Mouse (Mus musculus): ENCODE measurements around the gene Ap3s2. TPM values are rescaled to one million over a fixed set of nuclear protein-coding genes. Genes with fewer than 3 reads are reported as not detected.

Ap3s2 gene
- polyA plus RNA-seq, 1 experiment from 2014 or later, result 11.8 TPM

DNA sequence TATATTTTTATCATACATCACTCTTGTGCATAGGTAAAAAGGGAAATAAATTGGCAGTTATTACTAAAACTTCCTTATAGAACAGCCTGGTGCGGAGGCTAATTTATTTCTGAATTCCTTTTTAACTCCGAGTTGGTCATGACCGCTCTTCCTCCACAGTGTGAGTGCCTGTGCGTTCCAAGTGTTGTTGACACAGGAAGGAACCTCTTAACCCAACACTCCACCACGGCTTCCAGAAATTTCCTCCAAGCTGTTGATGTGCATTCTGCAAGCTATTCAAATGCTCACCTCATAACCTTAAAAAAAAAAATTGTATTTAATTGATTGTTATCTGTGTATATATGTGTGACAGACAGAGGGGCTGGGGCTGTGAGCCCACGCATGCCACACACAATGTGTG lies 29.8 kb upstream of the Ap3s2 start:
- 25% methylated on average over 6 of the region's 6 CpGs for WGBS
- no peak overlapping the region for H3K4me3 ChIP-seq (ENCODE audit: low read depth, low read length)
- TF ChIP-seq EP300 (IDR thresholded peaks at IDR 0.05) (no peak), CTCF (IDR thresholded peaks at IDR 0.05) (no peak)
- ATAC-seq (peak; percentile 73), DNase-seq (ENCODE audit: low spot score) (peak; percentile 68)
- H3K27ac ChIP-seq (ENCODE audit: low read length), result no peak overlapping the region
- no peak overlapping the region for H3K4me2 ChIP-seq (replicated peaks; ENCODE audit: low read depth, low read length)
- no peak overlapping the region for H3K9ac ChIP-seq (replicated peaks; ENCODE audit: low read depth)
- H3K4me1 ChIP-seq (ENCODE audit: insufficient read depth, low read depth, low read length), result no peaks in the 10 kb centered on the region; the same call in 1 of the 2 replicates
- H3K36me3 ChIP-seq (ENCODE audit: insufficient read depth, low read length), result no peaks in the 10 kb centered on the region
- H3K9me3 ChIP-seq (ENCODE audit: low read length), result no peaks in the 10 kb centered on the region
- no peaks in the 10 kb centered on the region for H3K27me3 ChIP-seq (replicated peaks; ENCODE audit: insufficient read depth, low read length)

- DNase-seq (ENCODE audit: low spot score) (peak; percentile 79), ATAC-seq (peak; percentile 84)
- H3K4me3 ChIP-seq (ENCODE audit: low read depth, low read length), result peak overlapping the region; percentile 54
- H3K36me3 ChIP-seq (ENCODE audit: insufficient read depth, low read length), result no peaks in the 10 kb centered on the region
- H3K27me3 ChIP-seq (replicated peaks; ENCODE audit: insufficient read depth, low read length), result no peaks in the 10 kb centered on the region
- 12% methylated on average over 19 of the region's 19 CpGs for WGBS
- H3K27ac ChIP-seq (ENCODE audit: low read length), result peak overlapping the region; percentile 66
- TF ChIP-seq CTCF (IDR thresholded peaks at IDR 0.05) (no peak), EP300 (IDR thresholded peaks at IDR 0.05) (peak; percentile 34; the same call in 1 of the 2 replicates)
- H3K9me3 ChIP-seq (ENCODE audit: low read length), result no peaks in the 10 kb centered on the region
- H3K4me1 ChIP-seq (ENCODE audit: insufficient read depth, low read depth, low read length), result peaks cover 3% of the 10 kb centered on the region; the same call in 1 of the 2 replicates
- peak overlapping the region; percentile 47 for H3K9ac ChIP-seq (replicated peaks; ENCODE audit: low read depth)
- H3K4me2 ChIP-seq (replicated peaks; ENCODE audit: low read depth, low read length), result peak overlapping the region; percentile 69
Observed at GRCm38 (mm10) chr7:79935511-79936205, 15.2 kb upstream of the Ap3s2 start.

DNA sequence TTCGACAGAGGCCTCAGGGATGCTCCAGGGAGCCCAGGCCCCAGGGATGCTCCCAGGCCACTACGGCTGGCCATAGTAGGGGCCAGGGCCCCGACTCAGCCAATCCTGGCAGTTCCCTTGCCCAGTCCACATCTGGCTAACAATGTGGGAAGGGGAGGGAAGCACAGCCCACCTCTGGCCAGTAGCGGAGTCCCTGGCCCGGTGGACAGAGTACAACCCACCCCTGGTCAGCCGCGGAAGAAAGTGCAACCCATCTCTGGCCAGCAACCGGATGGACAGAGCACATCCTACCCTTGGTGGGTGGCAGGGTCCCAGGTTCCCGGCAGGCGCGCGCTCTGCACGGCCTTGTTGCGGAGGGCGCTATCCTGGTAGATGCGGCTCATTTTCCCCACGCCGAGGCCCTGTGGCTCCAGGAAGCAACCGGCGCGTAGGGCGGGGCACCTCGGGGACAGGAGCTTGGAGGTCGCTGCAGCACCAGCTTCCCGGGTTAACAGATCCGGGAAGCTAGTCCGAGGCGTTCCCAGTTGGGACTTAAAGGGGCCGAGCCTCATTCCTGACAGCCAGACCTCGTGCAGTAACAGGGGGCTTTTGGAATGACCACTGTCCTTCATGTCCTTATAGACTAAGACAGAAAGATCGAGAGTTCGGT lies 14.5 kb upstream of the Ap3s2 start, which contains the start of gene Arpin:
Gene Arpin (minus strand): TSS at position 498 of the 649 bp plus-strand sequence.
- Histone ChIP-seq H3K36me3 (ENCODE audit: insufficient read depth, low read length) (no peaks in the 10 kb centered on the region), H3K27me3 (replicated peaks; ENCODE audit: insufficient read depth, low read length) (no peaks in the 10 kb centered on the region), H3K4me2 (replicated peaks; ENCODE audit: low read depth, low read length) (peak within 1 kb of the TSS; percentile 69), H3K4me1 (ENCODE audit: insufficient read depth, low read depth, low read length) (peaks cover 3% of the 10 kb centered on the region; the same call in 1 of the 2 replicates), H3K9me3 (ENCODE audit: low read length) (no peaks in the 10 kb centered on the region), H3K9ac (replicated peaks; ENCODE audit: low read depth) (peak within 1 kb of the TSS; percentile 47), H3K27ac (ENCODE audit: low read length) (peak within 1 kb of the TSS; percentile 66), H3K4me3 (ENCODE audit: low read depth, low read length) (peak within 1 kb of the TSS; percentile 54)
- DNase-seq (ENCODE audit: low spot score) (peak; percentile 88), ATAC-seq (peak; percentile 92)
- peak; percentile 31; the same call in 1 of the 2 replicates for TF ChIP-seq CTCF (IDR thresholded peaks at IDR 0.05)
- no peak; the same call in 1 of the 2 replicates for TF ChIP-seq EP300 (IDR thresholded peaks at IDR 0.05)
- 1% methylated on average over 31 of the region's 32 CpGs for WGBS

- no peaks in the 10 kb centered on the region for H3K36me3 ChIP-seq (ENCODE audit: insufficient read depth, low read length)
- peaks cover 3% of the 10 kb centered on the region; the same call in 1 of the 2 replicates for H3K4me1 ChIP-seq (ENCODE audit: insufficient read depth, low read depth, low read length)
- H3K4me2 ChIP-seq (replicated peaks; ENCODE audit: low read depth, low read length), result peak overlapping the region; percentile 69
- H3K9me3 ChIP-seq (ENCODE audit: low read length), result no peaks in the 10 kb centered on the region
- H3K4me3 ChIP-seq (ENCODE audit: low read depth, low read length), result peak overlapping the region; percentile 54
- H3K27me3 ChIP-seq (replicated peaks; ENCODE audit: insufficient read depth, low read length), result no peaks in the 10 kb centered on the region
- DNase-seq (ENCODE audit: low spot score) (peak; percentile 37), ATAC-seq (peak; percentile 11; the same call in 1 of the 2 replicates)
- H3K9ac ChIP-seq (replicated peaks; ENCODE audit: low read depth), result peak overlapping the region; percentile 47; the same call in 1 of the 2 replicates
- TF ChIP-seq CTCF (IDR thresholded peaks at IDR 0.05) (no peak), EP300 (IDR thresholded peaks at IDR 0.05) (no peak)
- 38% methylated on average over 5 of the region's 5 CpGs for WGBS
- peak overlapping the region; percentile 66 for H3K27ac ChIP-seq (ENCODE audit: low read length)
Observed at GRCm38 (mm10) chr7:79934461-79934860, 14.0 kb upstream of the Ap3s2 start.

GRCm38 (mm10) chr7:79928516-79929052 lies 8.1 kb upstream of the Ap3s2 start:
- no peak overlapping the region for H3K4me2 ChIP-seq (replicated peaks; ENCODE audit: low read depth, low read length)
- ATAC-seq (no peak), DNase-seq (ENCODE audit: low spot score) (no peak)
- H3K9ac ChIP-seq (replicated peaks; ENCODE audit: low read depth), result no peak overlapping the region
- WGBS, result 90% methylated on average over 2 of the region's 2 CpGs
- H3K4me3 ChIP-seq (ENCODE audit: low read depth, low read length), result no peak overlapping the region
- no peaks in the 10 kb centered on the region for H3K9me3 ChIP-seq (ENCODE audit: low read length)
- no peak for TF ChIP-seq CTCF (IDR thresholded peaks at IDR 0.05)
- no peak for TF ChIP-seq EP300 (IDR thresholded peaks at IDR 0.05)
- H3K27ac ChIP-seq (ENCODE audit: low read length), result no peak overlapping the region
- H3K27me3 ChIP-seq (replicated peaks; ENCODE audit: insufficient read depth, low read length), result no peaks in the 10 kb centered on the region
- H3K4me1 ChIP-seq (ENCODE audit: insufficient read depth, low read depth, low read length), result no peaks in the 10 kb centered on the region
- H3K36me3 ChIP-seq (ENCODE audit: insufficient read depth, low read length), result peaks cover 10% of the 10 kb centered on the region; the same call in 1 of the 2 replicates

GRCm38 (mm10) chr7:79914556-79914955 lies 5.9 kb downstream of the Ap3s2 start:
- no peak overlapping the region for H3K27ac ChIP-seq (ENCODE audit: low read length)
- TF ChIP-seq EP300 (IDR thresholded peaks at IDR 0.05) (no peak), CTCF (IDR thresholded peaks at IDR 0.05) (peak; percentile 78)
- WGBS, result 74% methylated on average over 3 of the region's 3 CpGs
- H3K4me3 ChIP-seq (ENCODE audit: low read depth, low read length), result no peak overlapping the region
- H3K4me1 ChIP-seq (ENCODE audit: insufficient read depth, low read depth, low read length), result no peaks in the 10 kb centered on the region
- no peaks in the 10 kb centered on the region for H3K27me3 ChIP-seq (replicated peaks; ENCODE audit: insufficient read depth, low read length)
- H3K9ac ChIP-seq (replicated peaks; ENCODE audit: low read depth), result no peak overlapping the region
- no peaks in the 10 kb centered on the region for H3K9me3 ChIP-seq (ENCODE audit: low read length)
- peaks cover 11% of the 10 kb centered on the region; the same call in 1 of the 2 replicates for H3K36me3 ChIP-seq (ENCODE audit: insufficient read depth, low read length)
- ATAC-seq (peak; percentile 35), DNase-seq (ENCODE audit: low spot score) (peak; percentile 79)
- no peak overlapping the region for H3K4me2 ChIP-seq (replicated peaks; ENCODE audit: low read depth, low read length)

All from lung, postnatal 0 days (tissue).